Mouse (Mus musculus) 3134 (cell line): ENCODE data around the gene Wdr20rt.
"Not testable (repeated sequence)": the region's sequence is repeated elsewhere in the genome, so short reads cannot be mapped to it uniquely, and the experiment has no call there.

Source experiments
- DNase-seq: peaks from one replicate; pipeline ENCODE4 v3.0.0-alpha.2; 2011; ENCODE audit warnings: low spot score; ENCODE audit not compliant: insufficient read length; ENCODE audit errors: extremely low read depth

Wdr20rt gene

DNA sequence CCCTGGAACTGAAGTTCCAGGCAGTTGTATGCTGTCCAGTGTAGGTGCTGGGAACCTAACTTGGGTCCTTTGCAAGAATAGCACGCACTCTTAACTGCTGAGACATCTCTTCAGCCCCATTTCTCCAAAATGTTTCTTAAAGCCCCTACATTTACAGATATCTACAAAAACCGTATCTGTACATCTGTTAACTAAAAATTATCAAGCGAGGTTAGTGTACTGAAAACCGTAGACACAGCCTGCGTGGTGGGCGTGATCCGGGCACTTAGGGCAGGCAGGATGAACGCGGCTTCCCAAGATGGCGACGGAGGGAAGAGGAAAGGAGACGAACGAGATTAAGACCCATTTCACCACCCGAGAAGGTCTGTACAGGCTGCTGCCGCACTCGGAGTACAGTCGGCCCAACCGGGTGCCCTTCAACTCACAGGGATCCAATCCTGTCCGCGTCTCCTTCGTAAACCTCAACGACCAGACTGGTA lies at the start of gene Wdr20rt:
Gene Wdr20rt, plus strand, starts transcription at position 51 of the 479 bp plus-strand sequence.
- no peak for DNase-seq

- DNase-seq = no peak
Observed at GRCm38 (mm10) chr12:65187365-65187764, 38.0 kb upstream of the Wdr20rt start.

DNA sequence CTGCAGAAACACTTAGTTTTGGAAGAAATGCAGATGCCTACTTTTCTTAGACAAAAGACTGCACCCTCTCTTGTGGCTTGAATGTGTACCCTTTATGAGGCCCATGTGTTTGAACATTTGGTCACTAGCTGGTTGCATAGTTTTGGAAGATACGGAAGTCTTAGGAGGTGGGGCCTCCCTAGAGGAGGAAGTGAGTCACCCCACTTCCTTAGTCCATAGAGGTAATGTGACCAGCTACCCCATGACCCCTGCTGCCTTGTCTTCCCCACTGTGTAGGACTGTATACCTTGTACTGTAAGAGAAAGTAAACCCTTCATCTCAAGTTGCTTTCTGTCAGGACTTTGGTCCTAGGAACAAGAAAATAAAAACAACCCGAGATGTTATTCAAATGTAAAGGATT lies 36.1 kb upstream of the Wdr20rt start:
- no peak for DNase-seq

GRCm38 (mm10) chr12:65194003-65194530 lies 31.2 kb upstream of the Wdr20rt start:
- DNase-seq = no peak

DNA sequence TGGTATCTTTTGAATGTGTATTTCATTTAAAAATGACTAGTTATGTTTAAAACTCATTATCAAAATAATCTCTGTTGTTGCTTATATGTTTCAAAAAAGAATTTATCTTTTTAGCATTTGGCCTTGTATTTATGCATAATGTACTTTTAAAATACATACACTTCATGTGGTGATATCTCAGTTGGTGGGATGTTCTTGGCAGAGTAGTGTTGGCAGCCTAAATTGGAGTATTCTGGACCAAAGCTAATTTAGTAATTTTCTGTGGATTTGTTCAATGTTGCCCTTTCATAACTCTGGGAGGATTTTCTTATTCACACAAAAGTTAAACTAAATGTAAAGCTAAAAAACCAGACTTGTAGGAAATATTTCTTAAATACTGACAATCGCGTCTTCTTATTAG lies 23.5 kb upstream of the Wdr20rt start:
- DNase-seq = no peak

DNA sequence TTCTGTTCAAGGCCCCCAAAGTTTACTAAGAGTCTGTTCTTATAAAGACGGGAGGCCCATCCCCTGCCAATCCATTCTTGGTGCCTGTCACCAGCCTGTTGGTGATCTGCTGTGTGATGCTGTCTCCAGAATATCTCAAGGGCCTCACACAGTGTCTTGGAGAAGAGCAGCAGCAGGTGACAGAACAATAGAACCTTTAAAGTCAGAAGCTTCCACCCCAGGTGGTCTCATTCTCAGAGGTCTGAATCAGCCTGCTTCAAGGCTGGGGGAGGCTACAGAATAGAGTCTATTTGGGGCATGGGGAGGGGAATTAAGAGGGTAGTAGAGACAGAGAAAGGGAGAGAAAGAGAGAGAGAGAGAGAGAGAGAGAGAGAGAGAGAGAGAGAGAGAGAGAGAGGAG lies 18.9 kb upstream of the Wdr20rt start:
- no peak for DNase-seq

- DNase-seq = no peak
Observed at GRCm38 (mm10) chr12:65216404-65216840, 8.9 kb upstream of the Wdr20rt start.

DNA sequence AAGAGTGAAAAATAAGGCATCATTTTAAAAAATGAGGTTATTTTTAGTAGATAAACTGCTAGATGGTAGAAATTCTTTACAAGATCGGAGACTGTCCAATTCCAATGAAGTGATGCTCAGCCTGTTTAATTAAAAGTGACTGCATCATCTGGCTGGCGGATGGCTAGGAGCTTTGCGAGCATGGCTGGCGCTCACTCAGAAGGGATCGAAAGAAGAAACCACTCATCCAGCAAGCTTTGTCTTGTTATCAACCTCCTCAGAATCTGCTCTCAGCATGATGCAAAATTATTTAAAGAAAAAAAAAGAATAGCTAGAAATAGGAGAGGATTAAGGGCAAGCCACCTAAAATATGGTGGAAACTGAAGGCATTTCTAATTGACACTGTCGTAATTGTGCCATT lies 3.3 kb downstream of the Wdr20rt start:
- no peak for DNase-seq

GRCm38 (mm10) chr12:65229041-65229440 lies 3.7 kb downstream of the Wdr20rt start:
- DNase-seq = no peak

DNA sequence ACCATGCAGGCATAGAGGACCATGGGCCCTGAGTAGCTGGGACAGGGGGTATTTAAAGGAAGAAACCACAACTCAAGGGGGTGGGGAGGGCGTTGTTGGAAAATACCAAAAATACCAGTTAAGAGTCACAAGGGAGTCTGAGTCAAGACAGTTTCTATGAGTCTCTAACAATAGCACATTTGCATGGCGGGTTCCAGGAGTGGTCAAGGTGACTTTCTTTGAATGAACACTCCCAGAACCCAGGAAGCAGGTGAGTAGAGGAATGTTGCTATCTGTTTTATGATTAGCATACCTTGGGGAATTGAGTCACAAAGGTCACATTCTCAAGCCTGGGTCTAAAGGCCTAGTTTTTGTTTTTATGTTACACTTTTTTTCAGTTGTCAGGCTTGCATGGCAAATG lies 7.5 kb downstream of the Wdr20rt start:
- not testable (repeated sequence) for DNase-seq

DNA sequence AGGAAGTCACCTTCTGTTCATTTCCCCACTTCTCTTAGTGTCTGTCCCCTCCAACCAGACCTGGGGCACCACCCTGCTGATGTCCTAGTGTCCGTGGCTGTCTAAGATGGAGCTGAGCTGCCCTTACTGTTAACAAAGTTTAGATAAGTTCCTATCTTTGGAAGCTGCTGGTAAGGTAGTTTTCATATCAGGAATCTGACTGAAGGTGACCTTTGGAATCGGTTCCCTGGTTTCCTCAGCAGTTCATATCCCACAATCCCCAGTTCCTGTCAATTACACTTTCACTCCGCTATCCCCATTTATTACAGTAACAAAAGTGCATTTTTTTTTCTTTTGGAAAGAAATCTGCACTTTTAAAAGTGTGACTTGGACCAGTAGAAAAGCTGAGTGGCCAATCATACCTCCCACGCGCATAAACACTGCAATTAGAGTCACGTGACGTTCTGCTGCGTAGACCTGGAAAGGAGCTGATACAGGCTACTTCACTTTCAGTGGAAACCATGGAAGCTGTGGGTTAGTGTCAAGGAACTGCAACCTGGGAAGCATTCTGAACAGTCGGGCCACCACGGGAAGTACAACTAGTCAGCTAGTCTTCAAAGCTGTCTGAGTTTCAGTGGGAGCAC lies 24.9 kb downstream of the Wdr20rt start:
- no peak for DNase-seq

- no peak for DNase-seq
Observed at GRCm38 (mm10) chr12:65256887-65257286, 31.6 kb downstream of the Wdr20rt start.

- DNase-seq = no peak
Observed at GRCm38 (mm10) chr12:65258212-65259138, 33.2 kb downstream of the Wdr20rt start.

- DNase-seq = no peak
Observed at GRCm38 (mm10) chr12:65259139-65260111, 34.1 kb downstream of the Wdr20rt start.

DNA sequence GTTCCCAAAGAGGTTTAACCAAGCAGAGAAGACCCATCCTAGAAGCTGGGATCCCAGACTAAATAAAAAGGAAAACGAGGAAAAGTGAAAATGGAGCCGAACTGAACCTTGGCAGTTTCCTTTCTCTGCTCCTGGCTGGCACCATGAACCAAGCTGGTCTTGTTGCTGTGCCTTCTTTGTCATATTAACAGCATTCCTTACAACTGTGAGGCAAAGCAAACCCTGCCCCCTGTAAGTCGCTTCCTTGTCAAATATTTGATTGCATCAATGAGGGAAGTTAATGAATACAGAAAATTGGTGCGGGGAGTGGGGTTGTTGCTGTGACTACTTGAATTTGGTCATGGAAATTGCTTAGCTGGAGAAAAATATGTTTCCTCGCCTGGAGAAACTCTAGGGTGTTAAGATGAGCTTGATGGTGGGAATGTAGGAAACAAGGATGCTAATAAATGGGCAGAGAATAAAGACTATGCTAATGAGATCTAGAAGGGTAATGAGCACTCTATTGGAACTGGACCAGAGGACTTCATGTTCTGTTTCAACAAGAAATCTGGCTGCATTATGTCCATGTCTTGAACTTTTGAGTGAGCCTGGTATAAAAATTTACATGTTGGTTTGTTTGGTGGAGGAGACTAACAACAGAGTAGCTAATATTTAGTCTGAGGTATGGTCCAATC lies 43.1 kb downstream of the Wdr20rt start:
- DNase-seq = no peak

- DNase-seq = no peak
Observed at GRCm38 (mm10) chr12:65269406-65269805, 44.1 kb downstream of the Wdr20rt start.

DNA sequence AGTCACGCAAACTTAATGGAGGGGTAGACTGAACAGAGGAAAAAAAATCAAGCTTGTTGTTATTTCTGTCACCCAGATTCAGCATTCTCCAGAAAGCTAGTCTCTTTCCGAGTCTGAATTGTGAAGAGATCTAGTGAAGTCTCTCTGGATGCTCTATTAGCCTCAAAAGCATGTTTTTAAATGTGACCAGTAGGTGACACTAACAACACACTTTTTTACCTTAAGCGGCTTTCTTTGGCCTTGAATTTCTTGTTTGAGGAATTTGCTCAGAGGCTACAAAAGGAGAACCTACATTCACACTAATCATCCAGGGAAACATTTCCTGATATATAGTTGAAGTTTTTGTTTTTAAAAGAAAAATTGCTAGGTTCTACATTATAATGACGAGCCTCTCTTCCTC lies 48.5 kb downstream of the Wdr20rt start:
- no peak for DNase-seq
